Mouse (Mus musculus): ENCODE measurements around the gene Wbp2nl.

DNA sequence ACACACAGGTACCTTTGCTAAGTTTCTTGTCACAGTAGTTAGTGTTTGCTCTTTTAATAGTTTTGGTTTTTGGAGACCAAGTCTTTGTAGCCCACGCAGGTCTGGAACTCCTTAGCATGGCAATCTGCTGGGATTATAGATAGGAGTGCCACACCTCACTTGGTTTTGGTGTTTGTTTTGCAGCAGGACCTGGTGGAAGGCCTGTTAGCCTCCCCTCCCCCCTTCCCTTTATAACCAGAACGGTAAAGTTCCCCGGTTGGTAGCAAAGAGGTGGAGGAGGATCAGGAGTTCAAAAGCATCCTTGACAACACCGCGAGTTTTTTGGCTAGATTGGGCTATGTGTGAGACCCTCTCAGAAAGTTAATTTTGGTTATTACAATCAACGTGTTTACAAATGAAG is 46.2 kb downstream of the Wbp2nl start:
- no peak for TF ChIP-seq POLR2A (IDR thresholded peaks at IDR 0.05; ENCODE audit: control insufficient read depth, extremely low read depth, insufficient read depth, low read length, poor library complexity)
- no peak for TF ChIP-seq CTCF (IDR thresholded peaks at IDR 0.05; ENCODE audit: borderline replicate concordance, control insufficient read depth, extremely low read depth, insufficient read depth, low read length, poor library complexity)
